Mouse (Mus musculus) embryonic facial prominence, embryonic 15.5 days (tissue): ENCODE measurements around the gene Prickle2. TPM values are rescaled to one million over a fixed set of nuclear protein-coding genes. Genes with fewer than 3 reads are reported as not detected.

Experiments used
- ATAC-seq: fragments of 200-750 bp; cut with Nextera tagmentation; 2 replicates; pipeline ENCODE4 v1.8.0; 2017; ENCODE audit warnings: low read depth, moderate TSS enrichment; ENCODE audit not compliant: insufficient number of reproducible peaks, low FRiP score, low TSS enrichment
- H3K27ac ChIP-seq: fragments of 300-500 bp; sonication (generic); replicated peaks from 2 replicates; pipeline ENCODE4 v1.5.1; 2015; ENCODE audit warnings: mild to moderate bottlenecking, inconsistent platforms
- H3K27me3 ChIP-seq: fragments of 300-500 bp; sonication (generic); 2 replicates; pipeline ENCODE4 v1.6.1; 2015; ENCODE audit warnings: inconsistent platforms
- H3K36me3 ChIP-seq: fragments of 300-500 bp; sonication (generic); 2 replicates; pipeline ENCODE4 v1.6.1; 2015; ENCODE audit warnings: mild to moderate bottlenecking, inconsistent platforms
- H3K4me1 ChIP-seq: fragments of 300-500 bp; sonication (generic); 2 replicates; pipeline ENCODE4 v1.6.1; 2015; ENCODE audit warnings: inconsistent platforms
- H3K4me2 ChIP-seq: fragments of 300-500 bp; sonication (generic); replicated peaks from 2 replicates; pipeline ENCODE4 v1.6.1; 2015; ENCODE audit warnings: mild to moderate bottlenecking, inconsistent platforms
- H3K4me3 ChIP-seq: fragments of 300-500 bp; sonication (generic); replicated peaks from 2 replicates; pipeline ENCODE4 v1.5.1; 2015; ENCODE audit warnings: mild to moderate bottlenecking, inconsistent platforms
- H3K9ac ChIP-seq: fragments of 300-500 bp; sonication (generic); 2 replicates; pipeline ENCODE4 v1.6.1; 2015; ENCODE audit warnings: inconsistent platforms
- H3K9me3 ChIP-seq: fragments of 300-500 bp; sonication (generic); replicated peaks from 2 replicates; pipeline ENCODE4 v1.6.1; 2016; ENCODE audit warnings: inconsistent platforms
- WGBS: fragments of 180-500 bp; shearing (Covaris S2); methylation state at CpG from one replicate; pipeline ENCODE4 v1.1.7; 2015; 5-methylcytosine and 5-hydroxymethylcytosine counted together
- polyA plus RNA-seq: library from polyadenylated mRNA; unstranded; fragments of >200 nt; fragmentation: Nextera tagmentation; extraction: Ambion mirVana; gene quantifications from 2 replicates; pipeline ENCODE4 v1.2.1, GENCODE M21; 2015

Prickle2 gene
- polyA plus RNA-seq, 1 experiment from 2014 or later, result 6.2 TPM

DNA sequence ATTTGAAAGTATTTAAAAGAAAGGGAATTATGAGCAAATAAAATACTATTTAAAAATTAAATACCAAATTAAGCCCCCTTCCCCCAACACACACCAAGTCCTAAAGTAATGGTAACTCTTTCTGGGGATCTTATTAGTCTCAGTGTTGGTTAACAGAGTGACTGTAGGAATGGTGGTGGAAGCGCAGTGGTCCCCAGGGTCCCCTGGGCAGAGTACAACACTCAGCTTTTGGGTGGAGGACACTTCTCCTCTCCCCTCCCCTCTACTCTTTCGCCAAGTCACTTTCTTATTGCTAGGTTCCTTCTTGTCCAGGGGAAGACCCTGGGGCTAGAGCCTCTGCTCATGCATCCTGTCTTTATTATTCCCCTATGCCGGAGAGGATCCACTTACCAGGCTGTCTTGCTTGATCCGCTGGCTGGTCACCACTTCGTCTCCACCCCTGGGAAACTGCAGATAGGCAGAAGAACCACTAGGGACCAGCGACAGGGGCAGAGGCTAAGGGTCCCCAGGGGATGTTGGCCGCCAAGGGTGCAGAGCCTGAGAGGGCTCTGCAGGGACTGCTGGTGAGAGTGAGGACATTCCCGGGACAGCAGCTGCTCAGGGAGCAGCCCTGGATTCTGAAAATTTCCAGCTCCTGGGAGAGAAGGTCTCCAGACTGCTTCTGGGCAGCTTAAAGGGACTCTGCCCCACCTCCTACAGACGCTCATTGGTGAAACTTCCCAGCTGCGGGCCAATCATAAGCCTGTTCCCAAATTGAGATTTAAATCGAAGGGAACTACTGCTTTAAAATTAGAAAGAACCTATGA is 171.5 kb downstream of the Prickle2 start:
- peak overlapping the region; percentile 42 for H3K4me3 ChIP-seq
- 12% methylated on average over 11 of the region's 11 CpGs for WGBS
- 0 out of 2 replicates have a peak overlapping the region, but pooled peaks have one; percentile 34 for H3K27ac ChIP-seq
- no peaks in the 10 kb centered on the region for H3K9me3 ChIP-seq
- H3K4me1 ChIP-seq, result peaks cover 16% of the 10 kb centered on the region
- H3K4me2 ChIP-seq, result peak overlapping the region; percentile 64
- H3K27me3 ChIP-seq, result no peaks in the 10 kb centered on the region
- ATAC-seq, result peak; percentile 77
- H3K9ac ChIP-seq, result peak overlapping the region; percentile 28; the same call in 1 of the 2 replicates
- H3K36me3 ChIP-seq, result no peaks in the 10 kb centered on the region

- ATAC-seq, result no peak
- Histone ChIP-seq H3K36me3 (no peaks in the 10 kb centered on the region), H3K4me2 (no peak overlapping the region), H3K4me1 (peaks cover 16% of the 10 kb centered on the region), H3K4me3 (no peak overlapping the region), H3K9me3 (no peaks in the 10 kb centered on the region), H3K9ac (no peak overlapping the region), H3K27me3 (no peaks in the 10 kb centered on the region), H3K27ac (no peak overlapping the region)
- 63% methylated on average over 8 of the region's 8 CpGs for WGBS
Observed at GRCm38 (mm10) chr6:92533306-92534063, 172.5 kb downstream of the Prickle2 start.

DNA sequence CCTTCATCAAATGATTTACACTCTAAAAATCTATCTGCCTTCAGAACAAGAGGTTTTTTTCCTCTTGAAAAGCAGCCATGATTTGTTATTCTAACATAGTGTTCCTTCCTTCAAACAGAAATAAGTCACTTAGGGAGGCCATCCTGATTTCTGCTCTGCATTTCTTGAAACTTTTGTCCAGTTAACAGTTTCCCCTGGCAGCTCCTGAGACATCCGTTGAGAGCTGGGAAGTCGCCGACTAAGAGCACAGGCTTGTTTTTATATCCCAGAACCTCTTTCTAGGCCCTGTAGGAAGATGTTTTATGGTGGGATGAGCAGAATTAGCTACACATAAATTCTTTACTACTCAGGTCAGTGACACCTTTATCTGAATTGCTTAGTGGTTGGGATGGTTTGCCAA is 173.1 kb downstream of the Prickle2 start:
- Histone ChIP-seq H3K36me3 (no peaks in the 10 kb centered on the region), H3K27me3 (no peaks in the 10 kb centered on the region), H3K9ac (no peak overlapping the region), H3K4me1 (peaks cover 16% of the 10 kb centered on the region), H3K4me3 (no peak overlapping the region), H3K27ac (no peak overlapping the region), H3K4me2 (no peak overlapping the region), H3K9me3 (no peaks in the 10 kb centered on the region)
- WGBS, result 51% methylated on average over 3 of the region's 3 CpGs
- ATAC-seq, result no peak

DNA sequence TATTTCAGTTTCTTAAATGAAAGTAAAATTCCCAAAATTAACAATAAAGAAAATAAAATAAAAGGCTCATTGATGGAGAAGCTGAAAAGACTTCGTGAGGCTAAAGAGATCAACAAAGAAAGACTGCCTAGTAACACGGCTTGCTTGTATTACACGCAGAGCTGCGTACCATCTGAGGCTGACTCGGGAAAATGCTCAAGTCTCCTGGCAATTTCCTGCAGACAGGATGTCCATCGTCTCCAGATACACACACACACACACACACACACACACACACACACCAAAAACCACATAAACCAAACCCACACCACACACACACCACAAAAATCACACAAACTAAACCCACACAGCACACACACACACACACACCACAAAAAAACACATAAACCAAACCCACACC is 173.6 kb downstream of the Prickle2 start:
- WGBS, result 37% methylated on average over 6 of the region's 6 CpGs
- Histone ChIP-seq H3K36me3 (no peaks in the 10 kb centered on the region), H3K4me3 (no peak overlapping the region), H3K27me3 (no peaks in the 10 kb centered on the region), H3K9ac (no peak overlapping the region), H3K27ac (no peak overlapping the region), H3K4me1 (peaks cover 16% of the 10 kb centered on the region), H3K9me3 (no peaks in the 10 kb centered on the region), H3K4me2 (no peak overlapping the region)
- no peak for ATAC-seq

- Histone ChIP-seq H3K4me2 (no peak overlapping the region), H3K27me3 (no peaks in the 10 kb centered on the region), H3K36me3 (no peaks in the 10 kb centered on the region), H3K9ac (no peak overlapping the region), H3K27ac (no peak overlapping the region), H3K9me3 (no peaks in the 10 kb centered on the region), H3K4me1 (peaks cover 11% of the 10 kb centered on the region), H3K4me3 (no peak overlapping the region)
- 30% methylated on average over 3 of the region's 3 CpGs for WGBS
- peak; percentile 39 for ATAC-seq
Observed at GRCm38 (mm10) chr6:92526212-92526611, 179.7 kb downstream of the Prickle2 start.

- 69% methylated on average over 2 of the region's 2 CpGs for WGBS
- Histone ChIP-seq H3K4me1 (peaks cover 14% of the 10 kb centered on the region), H3K4me3 (no peak overlapping the region), H3K27me3 (no peaks in the 10 kb centered on the region), H3K9me3 (no peaks in the 10 kb centered on the region), H3K27ac (no peak overlapping the region), H3K4me2 (no peak overlapping the region), H3K9ac (no peak overlapping the region), H3K36me3 (no peaks in the 10 kb centered on the region)
- ATAC-seq, result no peak
Observed at GRCm38 (mm10) chr6:92525646-92526045, 180.3 kb downstream of the Prickle2 start.

DNA sequence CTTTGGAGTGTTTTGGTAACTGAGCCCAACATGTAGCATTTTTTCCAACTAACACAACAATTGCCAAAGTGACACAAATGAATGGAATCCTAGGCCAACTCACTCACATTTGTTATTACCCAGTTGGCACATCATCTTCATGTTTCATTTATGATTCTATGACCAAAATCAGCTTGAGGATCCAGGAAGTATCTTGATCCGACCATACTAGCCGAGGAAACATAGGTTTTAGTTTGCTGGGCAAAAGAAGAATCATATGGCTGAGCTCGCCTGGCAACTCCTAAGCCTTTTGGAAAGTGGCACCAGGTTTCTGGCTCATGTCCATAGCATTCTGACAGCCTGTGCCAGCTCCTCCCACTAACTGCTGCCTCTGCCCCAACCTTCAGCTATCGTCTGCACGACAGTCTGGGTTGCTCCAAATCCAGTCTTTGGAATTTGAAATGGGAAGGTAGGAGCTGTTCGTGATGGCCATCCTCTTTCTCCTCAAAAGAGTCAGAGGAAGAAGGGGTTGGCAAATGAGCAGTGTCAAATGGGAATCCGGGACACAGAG is 184.4 kb downstream of the Prickle2 start:
- peaks cover 14% of the 10 kb centered on the region for H3K4me1 ChIP-seq
- H3K27ac ChIP-seq, result no peak overlapping the region; the same call in 1 of the 2 replicates
- no peaks in the 10 kb centered on the region for H3K36me3 ChIP-seq
- no peak overlapping the region for H3K4me2 ChIP-seq
- H3K4me3 ChIP-seq, result no peak overlapping the region
- WGBS, result 42% methylated on average over 7 of the region's 7 CpGs
- H3K9me3 ChIP-seq, result no peaks in the 10 kb centered on the region
- no peak overlapping the region for H3K9ac ChIP-seq
- no peaks in the 10 kb centered on the region for H3K27me3 ChIP-seq
- ATAC-seq, result 0 out of 2 replicates have a peak, but pooled peaks have one; percentile 45

- no peaks in the 10 kb centered on the region for H3K9me3 ChIP-seq
- H3K9ac ChIP-seq, result no peak overlapping the region
- no peak overlapping the region for H3K4me2 ChIP-seq
- no peak overlapping the region for H3K27ac ChIP-seq
- WGBS, result 69% methylated on average over 5 of the region's 5 CpGs
- no peaks in the 10 kb centered on the region for H3K27me3 ChIP-seq
- peaks cover 14% of the 10 kb centered on the region for H3K4me1 ChIP-seq
- no peak overlapping the region for H3K4me3 ChIP-seq
- H3K36me3 ChIP-seq, result no peaks in the 10 kb centered on the region
- no peak for ATAC-seq
Observed at GRCm38 (mm10) chr6:92520088-92520875, 185.7 kb downstream of the Prickle2 start.

- WGBS, result 74% methylated on average over 6 of the region's 6 CpGs
- Histone ChIP-seq H3K27ac (no peak overlapping the region), H3K4me2 (no peak overlapping the region), H3K4me3 (no peak overlapping the region), H3K9ac (no peak overlapping the region), H3K27me3 (no peaks in the 10 kb centered on the region), H3K4me1 (peaks cover 14% of the 10 kb centered on the region), H3K36me3 (no peaks in the 10 kb centered on the region), H3K9me3 (no peaks in the 10 kb centered on the region)
- ATAC-seq, result no peak
Observed at GRCm38 (mm10) chr6:92518438-92518968, 187.5 kb downstream of the Prickle2 start.

- no peak for ATAC-seq
- H3K4me3 ChIP-seq, result no peak overlapping the region
- 62% methylated on average over 2 of the region's 2 CpGs for WGBS
Observed at GRCm38 (mm10) chr6:92517002-92517401, 189.0 kb downstream of the Prickle2 start.

More at GRCm38 (mm10) chr6:92517002-92517401, 189.0 kb downstream of the Prickle2 start:
- H3K4me2 ChIP-seq, result no peak overlapping the region
- no peak overlapping the region for H3K9ac ChIP-seq
- no peaks in the 10 kb centered on the region for H3K27me3 ChIP-seq
- no peak overlapping the region for H3K27ac ChIP-seq
- H3K9me3 ChIP-seq, result no peaks in the 10 kb centered on the region
- peaks cover 11% of the 10 kb centered on the region for H3K4me1 ChIP-seq
- H3K36me3 ChIP-seq, result no peaks in the 10 kb centered on the region
